Mouse (Mus musculus) MEL (cell line): Measurements from ENCODE around the gene Tnni2.
A peak's percentile ranks its signal among the peaks of the same experiment; 100 is the strongest.

Experiments used
- CHD2 ChIP-seq: IDR thresholded peaks from 2 replicates; pipeline ENCODE4 v1.6.1; 2011; ENCODE audit warnings: low read length, improper control_type of control experiment
- CTCF ChIP-seq, 3 experiments: IDR thresholded peaks in 2 of 3; conservative IDR thresholded peaks in 1 of 3; 2 replicates each; pipeline ENCODE4 v1.5.1; 2011 to 2012; ENCODE audit warnings: low read length in 3 of 3, low read depth in 2 of 3, mild to moderate bottlenecking in 2 of 3, improper control_type of control experiment in 1 of 3, inconsistent platforms in 1 of 3, mixed read lengths in 1 of 3, moderate library complexity in 1 of 3; ENCODE audit not compliant: control insufficient read depth in 1 of 3, insufficient read depth in 1 of 3, poor library complexity in 1 of 3, severe bottlenecking in 1 of 3
- EP300 ChIP-seq, 2 experiments: IDR thresholded peaks; 2 replicates each; pipeline ENCODE4 v1.6.1; 2011; ENCODE audit warnings: improper control_type of control experiment in 2 of 2, low read length in 2 of 2, low read depth in 1 of 2, mild to moderate bottlenecking in 1 of 2
- GATA1 ChIP-seq: IDR thresholded peaks from 2 replicates; pipeline ENCODE4 v1.6.1; 2011; ENCODE audit warnings: low read depth, low read length, improper control_type of control experiment
- KAT2A ChIP-seq: conservative IDR thresholded peaks from 2 replicates; pipeline ENCODE4 v1.6.1; 2012; ENCODE audit warnings: low read depth, low read length, improper control_type of control experiment, inconsistent platforms
- MAX ChIP-seq: IDR thresholded peaks from 2 replicates; pipeline ENCODE4 v1.6.1; 2011; ENCODE audit warnings: low read length, improper control_type of control experiment
- POLR2A ChIP-seq, 2 experiments: IDR thresholded peaks; 2 replicates each; pipeline ENCODE4 v1.6.1; 2011 to 2012; ENCODE audit warnings: low read length in 2 of 2, mild to moderate bottlenecking in 2 of 2, control low read depth in 1 of 2, improper control_type of control experiment in 1 of 2, low read depth in 1 of 2, moderate library complexity in 1 of 2; ENCODE audit not compliant: control insufficient read depth in 1 of 2, insufficient read depth in 1 of 2, poor library complexity in 1 of 2
- POLR2AphosphoS2 ChIP-seq: IDR thresholded peaks from 2 replicates; pipeline ENCODE4 v1.6.1; 2011; ENCODE audit warnings: low read length, improper control_type of control experiment
- TCF12 ChIP-seq: IDR thresholded peaks from 2 replicates; pipeline ENCODE4 v1.6.1; 2014; ENCODE audit warnings: low read depth, mild to moderate bottlenecking, inconsistent platforms, low read length, improper control_type of control experiment, moderate library complexity
- ZNF384 ChIP-seq: IDR thresholded peaks from 2 replicates; pipeline ENCODE4 v1.6.1; 2012; ENCODE audit warnings: low read depth, mild to moderate bottlenecking, inconsistent platforms, low read length, improper control_type of control experiment

- TF ChIP-seq CTCF (IDR thresholded peaks at IDR 0.05 in 2 of 3, conservative IDR thresholded peaks at IDR 0.05 in 1 of 3; ENCODE audit: control insufficient read depth in 1 of 3, insufficient read depth in 1 of 3, low read depth in 2 of 3, low read length in 3 of 3, poor library complexity in 1 of 3, severe bottlenecking in 1 of 3) (peak; percentile 40 to 52 (median 50); a peak in 5 of 6 replicates), POLR2AphosphoS2 (no peak), KAT2A (no peak), GATA1 (no peak), MAX (no peak), ZNF384 (no peak), EP300 (IDR thresholded peaks at IDR 0.05; ENCODE audit: low read depth in 1 of 2, low read length in 2 of 2) (no peak), POLR2A (IDR thresholded peaks at IDR 0.05; ENCODE audit: control insufficient read depth in 1 of 2, insufficient read depth in 1 of 2, low read depth in 1 of 2, low read length in 2 of 2, poor library complexity in 1 of 2) (no peak), CHD2 (no peak), TCF12 (no peak)
Measured at GRCm38 (mm10) chr7:142440657-142441114, 922 bp upstream of the Tnni2 start.
